Mouse (Mus musculus) large intestine, adult 2 months (tissue): ENCODE measurements around the gene Gas2. TPM values are rescaled to one million over a fixed set of nuclear protein-coding genes. Genes with fewer than 3 reads are reported as not detected.
A peak's percentile ranks its signal among the peaks of the same experiment; 100 is the strongest.

Source experiments
- DNase-seq: peaks from one replicate; pipeline ENCODE4 v3.0.0-alpha.2; 2012; ENCODE audit warnings: low read depth, low spot score
- WGBS: fragments of 180-500 bp; shearing (Covaris S2); methylation state at CpG from one replicate; pipeline ENCODE4 v1.1.7; 2018; 5-methylcytosine and 5-hydroxymethylcytosine counted together
- polyA plus RNA-seq: library from polyadenylated mRNA; depleted of rRNA; stranded (reverse); fragments of >200 nt; gene quantifications from 2 replicates; pipeline ENCODE4 v1.2.3, GENCODE M21; 2012; rRNA removed

Gas2 gene
- polyA plus RNA-seq, 1 experiment: 1.0 TPM

- whole genome bisulfite sequencing: 71% methylated on average over 4 of the region's 4 CpGs
- DNase-seq: no peak
These were observed 160.2 kb downstream of the Gas2 start for GRCm38 (mm10) chr7:52022039-52022438.

- DNase-seq: no peak
- 86% methylated on average over 5 of the region's 5 CpGs for WGBS
These were observed 162.3 kb downstream of the Gas2 start for GRCm38 (mm10) chr7:52024050-52024626.

- 40% methylated on average over 8 of the region's 8 CpGs for WGBS
- DNase-seq: peak; percentile 11
These were observed 176.1 kb downstream of the Gas2 start for GRCm38 (mm10) chr7:52037600-52038582.

Other genes starting within 250 kb of the Gas2 start
- gene Slc17a6, start 240.0 kb upstream of the Gas2 start, polyA plus RNA-seq: not detected in 2 replicates
- gene Fancf, start 252 bp downstream of the Gas2 start, polyA plus RNA-seq: 4.3 and 6.2 TPM in 2 replicates
- 4.7 and 7.5 TPM in 2 replicates for gene Svip, start 144.0 kb downstream of the Gas2 start, polyA plus RNA-seq
- not detected in 2 replicates for gene 1700015G11Rik, start 153.7 kb downstream of the Gas2 start, polyA plus RNA-seq